Mouse (Mus musculus) limb, embryonic 14.5 days (tissue): ENCODE results near the gene Siae. TPM values are rescaled to one million over a fixed set of nuclear protein-coding genes. Genes with fewer than 3 reads are reported as not detected.

Experiments
- ATAC-seq: fragments of 200-750 bp; cut with Nextera tagmentation; 2 replicates; pipeline ENCODE4 v1.8.0; 2017; ENCODE audit warnings: low read depth, moderate number of reproducible peaks, moderate TSS enrichment; ENCODE audit not compliant: low FRiP score
- DNase-seq: peaks from one replicate; pipeline ENCODE4 v3.0.0-alpha.2; 2015; ENCODE audit warnings: low spot score
- H3K27ac ChIP-seq: fragments of 300-500 bp; sonication (generic); replicated peaks from 2 replicates; pipeline ENCODE4 v1.5.1; 2014; ENCODE audit warnings: low read depth, mild to moderate bottlenecking, low read length, moderate library complexity, mixed read lengths
- H3K27me3 ChIP-seq: fragments of 300-500 bp; sonication (generic); 2 replicates; pipeline ENCODE4 v1.6.1; 2014; ENCODE audit warnings: low read length, mixed read lengths; ENCODE audit not compliant: control insufficient read depth, insufficient read depth
- H3K36me3 ChIP-seq: fragments of 300-500 bp; sonication (generic); 2 replicates; pipeline ENCODE4 v1.6.1; 2014; ENCODE audit warnings: mild to moderate bottlenecking, low read length, moderate library complexity, mixed read lengths; ENCODE audit not compliant: control insufficient read depth, insufficient read depth
- H3K4me1 ChIP-seq: fragments of 300-500 bp; sonication (generic); 2 replicates; pipeline ENCODE4 v1.6.1; 2014; ENCODE audit warnings: antibody characterized with exemption, low read length, mixed read lengths; ENCODE audit not compliant: control insufficient read depth, insufficient read depth
- H3K4me2 ChIP-seq: fragments of 300-500 bp; sonication (generic); replicated peaks from 2 replicates; pipeline ENCODE4 v1.6.1; 2014; ENCODE audit warnings: low read depth, mild to moderate bottlenecking, low read length, moderate library complexity; ENCODE audit not compliant: severe bottlenecking
- H3K4me3 ChIP-seq: fragments of 300-500 bp; sonication (generic); replicated peaks from 2 replicates; pipeline ENCODE4 v1.5.1; 2014; ENCODE audit warnings: low read length
- H3K9ac ChIP-seq: fragments of 300-500 bp; sonication (generic); 2 replicates; pipeline ENCODE4 v1.6.1; 2014; ENCODE audit warnings: mild to moderate bottlenecking, low read depth, low read length, moderate library complexity; ENCODE audit not compliant: severe bottlenecking
- H3K9me3 ChIP-seq: fragments of 300-500 bp; sonication (generic); 2 replicates; pipeline ENCODE4 v1.6.1; 2016; ENCODE audit warnings: low read length; ENCODE audit not compliant: control insufficient read depth
- POLR2A ChIP-seq: fragments of 200-500 bp; IDR thresholded peaks from 2 replicates; pipeline ENCODE4 v1.8.0; 2012; ENCODE audit warnings: inconsistent platforms, mild to moderate bottlenecking, moderate library complexity, borderline replicate concordance; ENCODE audit not compliant: insufficient read depth, insufficient read length; ENCODE audit errors: extremely low read depth
- WGBS: fragments of 180-500 bp; shearing (Covaris S2); extraction: QIAGEN DNeasy Blood & Tissue Kit; methylation state at CpG from one replicate; pipeline ENCODE4 v1.1.7; 2014; 5-methylcytosine and 5-hydroxymethylcytosine counted together
- polyA plus RNA-seq, 2 experiments: library from polyadenylated mRNA; depleted of rRNA in 1 of 2; stranded (reverse) in 1 of 2; unstranded in 1 of 2; fragments of >200 nt; fragmentation: Nextera tagmentation in 1 of 2; extraction: Ambion mirVana in 1 of 2; gene quantifications; 2 replicates each; pipeline versions ENCODE4 v1.2.1 to v1.2.3; 2012 to 2014

The Siae gene
- polyA plus RNA-seq, 2 experiments = 8.1 to 9.4 TPM

- no peaks in the 10 kb centered on the region for H3K36me3 ChIP-seq
- DNase-seq (no peak), ATAC-seq (no peak)
- H3K9me3 ChIP-seq = no peaks in the 10 kb centered on the region
- no peak overlapping the region for H3K9ac ChIP-seq
- peaks cover 7% of the 10 kb centered on the region for H3K4me1 ChIP-seq
- no peak overlapping the region for H3K4me3 ChIP-seq
- peaks cover 56% of the 10 kb centered on the region for H3K27me3 ChIP-seq
- WGBS = 61% methylated on average over 1 of the region's 1 CpGs
- TF ChIP-seq POLR2A = no peak
- no peak overlapping the region for H3K4me2 ChIP-seq
- H3K27ac ChIP-seq = no peak overlapping the region
These were observed 5.1 kb upstream of the Siae start for GRCm38 (mm10) chr9:37550435-37550834.

GRCm38 (mm10) chr9:37551751-37552531 lies 3.6 kb upstream of the Siae start:
- DNase-seq (no peak), ATAC-seq (no peak)
- Histone ChIP-seq H3K4me3 (peak overlapping the region; percentile 40), H3K4me2 (peak overlapping the region; percentile 77), H3K27me3 (peaks cover 41% of the 10 kb centered on the region), H3K4me1 (peaks cover 7% of the 10 kb centered on the region), H3K36me3 (no peaks in the 10 kb centered on the region), H3K9ac (peak overlapping the region; percentile 36; the same call in 1 of the 2 replicates), H3K27ac (no peak overlapping the region), H3K9me3 (no peaks in the 10 kb centered on the region)
- WGBS = 2% methylated on average over 23 of the region's 23 CpGs
- TF ChIP-seq POLR2A = no peak

- 4% methylated on average over 30 of the region's 31 CpGs for WGBS
- no peaks in the 10 kb centered on the region for H3K9me3 ChIP-seq
These were observed 2.8 kb upstream of the Siae start, which contains the start of gene Nrgn for GRCm38 (mm10) chr9:37552536-37553293. Nrgn (minus strand) TSS chr9:37552904.

GRCm38 (mm10) chr9:37554279-37554678 lies 1.2 kb upstream of the Siae start:
- Histone ChIP-seq H3K27ac (no peak overlapping the region), H3K4me1 (peaks cover 7% of the 10 kb centered on the region), H3K36me3 (no peaks in the 10 kb centered on the region), H3K4me2 (no peak overlapping the region), H3K4me3 (no peak overlapping the region), H3K9me3 (no peaks in the 10 kb centered on the region), H3K9ac (no peak overlapping the region), H3K27me3 (peaks cover 37% of the 10 kb centered on the region)
- DNase-seq = no peak
- 83% methylated on average over 1 of the region's 1 CpGs for WGBS
- TF ChIP-seq POLR2A = no peak
- no peak for ATAC-seq

More at GRCm38 (mm10) chr9:37552536-37553293, 2.8 kb upstream of the Siae start, which contains the start of gene Nrgn:
- peaks cover 7% of the 10 kb centered on the region for H3K4me1 ChIP-seq
- DNase-seq (peak; percentile 84), ATAC-seq (peak; percentile 97)
- peak within 1 kb of the TSS; percentile 77 for H3K4me2 ChIP-seq
- no peaks in the 10 kb centered on the region for H3K36me3 ChIP-seq
- no peak for TF ChIP-seq POLR2A
- H3K27ac ChIP-seq = no peak within 1 kb of the TSS
- peak within 1 kb of the TSS; percentile 40 for H3K4me3 ChIP-seq
- H3K9ac ChIP-seq = peak within 1 kb of the TSS; percentile 36; the same call in 1 of the 2 replicates
- H3K27me3 ChIP-seq = peaks cover 37% of the 10 kb centered on the region

- 74% methylated on average over 3 of the region's 3 CpGs for WGBS
- ATAC-seq = no peak
- Histone ChIP-seq H3K9me3 (no peaks in the 10 kb centered on the region), H3K4me3 (no peak overlapping the region), H3K36me3 (no peaks in the 10 kb centered on the region), H3K27me3 (peaks cover 16% of the 10 kb centered on the region), H3K4me1 (peaks cover 7% of the 10 kb centered on the region), H3K9ac (no peak overlapping the region), H3K4me2 (no peak overlapping the region), H3K27ac (no peak overlapping the region)
- no peak for DNase-seq
- TF ChIP-seq POLR2A = no peak
These were observed 868 bp downstream of the Siae start for GRCm38 (mm10) chr9:37556366-37556765.
